Mouse (Mus musculus): ENCODE data around the gene Dhx15. TPM values are rescaled to one million over a fixed set of nuclear protein-coding genes. Genes with fewer than 3 reads are reported as not detected.
"Not testable (repeated sequence)": the region's sequence is repeated elsewhere in the genome, so short reads cannot be mapped to it uniquely, and the experiment has no call there.

Dhx15 gene
- polyA plus RNA-seq (2012; ENCODE audit: insufficient read depth, low replicate concordance), result 19.9 and 28.9 TPM in 2 replicates

GRCm38 (mm10) chr5:52190371-52191179, at the start of gene Dhx15:
Dhx15 (minus strand) TSS chr5:52190514.
- no peak for TF ChIP-seq FLI1 (IDR thresholded peaks at IDR 0.05; ENCODE audit: low read length)
- no peak for TF ChIP-seq GATA1 (IDR thresholded peaks at IDR 0.05; ENCODE audit: borderline replicate concordance, low read length)

GRCm38 (mm10) chr5:52238877-52239276, 48.6 kb upstream of the Dhx15 start:
- no peaks in the 10 kb centered on the region for H3K36me3 ChIP-seq (replicated peaks; ENCODE audit: low read length)
- H3K4me3 ChIP-seq (replicated peaks), result no peak overlapping the region
- TF ChIP-seq GATA1 (IDR thresholded peaks at IDR 0.05; ENCODE audit: borderline replicate concordance, low read length) (no peak), FLI1 (IDR thresholded peaks at IDR 0.05; ENCODE audit: low read length) (no peak)
- H3K4me1 ChIP-seq, result peaks cover 12% of the 10 kb centered on the region; the same call in 1 of the 2 replicates
- H3K9me3 ChIP-seq, result peaks cover 20% of the 10 kb centered on the region
- H3K27me3 ChIP-seq (replicated peaks), result no peaks in the 10 kb centered on the region

More at GRCm38 (mm10) chr5:52190371-52191179, at the start of gene Dhx15:
- H3K4me1 ChIP-seq, result peaks cover 51% of the 10 kb centered on the region
- H3K4me3 ChIP-seq (replicated peaks), result peak within 1 kb of the TSS; percentile 98
- H3K36me3 ChIP-seq (replicated peaks; ENCODE audit: low read length), result peaks cover 26% of the 10 kb centered on the region
- no peaks in the 10 kb centered on the region for H3K9me3 ChIP-seq
- no peaks in the 10 kb centered on the region for H3K27me3 ChIP-seq (replicated peaks)

- no peak for TF ChIP-seq GATA1 (IDR thresholded peaks at IDR 0.05; ENCODE audit: borderline replicate concordance, low read length)
- no peaks in the 10 kb centered on the region for H3K36me3 ChIP-seq (replicated peaks; ENCODE audit: low read length)
- H3K4me3 ChIP-seq (replicated peaks), result no peak overlapping the region
- H3K27me3 ChIP-seq (replicated peaks), result no peaks in the 10 kb centered on the region
- peaks cover 21% of the 10 kb centered on the region for H3K9me3 ChIP-seq
- H3K4me1 ChIP-seq, result peaks cover 12% of the 10 kb centered on the region; the same call in 1 of the 2 replicates
These were observed 47.8 kb upstream of the Dhx15 start for GRCm38 (mm10) chr5:52237956-52238735.

GRCm38 (mm10) chr5:52236585-52236984, 46.3 kb upstream of the Dhx15 start:
- not testable (repeated sequence) for H3K27me3 ChIP-seq (replicated peaks); H3K4me3 ChIP-seq (replicated peaks); H3K36me3 ChIP-seq (replicated peaks; ENCODE audit: low read length)
- H3K9me3 ChIP-seq, result peaks cover 24% of the 10 kb centered on the region
- peaks cover 12% of the 10 kb centered on the region; the same call in 1 of the 2 replicates for H3K4me1 ChIP-seq

- Histone ChIP-seq H3K9me3 (peaks cover 29% of the 10 kb centered on the region), H3K4me3 (replicated peaks) (no peak overlapping the region), H3K4me1 (peaks cover 12% of the 10 kb centered on the region; the same call in 1 of the 2 replicates), H3K27me3 (replicated peaks) (no peaks in the 10 kb centered on the region), H3K36me3 (replicated peaks; ENCODE audit: low read length) (no peaks in the 10 kb centered on the region)
- TF ChIP-seq FLI1 (IDR thresholded peaks at IDR 0.05; ENCODE audit: low read length) (no peak), GATA1 (IDR thresholded peaks at IDR 0.05; ENCODE audit: borderline replicate concordance, low read length) (no peak)
These were observed 44.3 kb upstream of the Dhx15 start for GRCm38 (mm10) chr5:52234570-52234969.

- peaks cover 29% of the 10 kb centered on the region for H3K9me3 ChIP-seq
- TF ChIP-seq FLI1 (IDR thresholded peaks at IDR 0.05; ENCODE audit: low read length), result no peak
- no peak for TF ChIP-seq GATA1 (IDR thresholded peaks at IDR 0.05; ENCODE audit: borderline replicate concordance, low read length)
- no peak overlapping the region for H3K4me3 ChIP-seq (replicated peaks)
- H3K27me3 ChIP-seq (replicated peaks), result no peaks in the 10 kb centered on the region
- H3K36me3 ChIP-seq (replicated peaks; ENCODE audit: low read length), result no peaks in the 10 kb centered on the region
- H3K4me1 ChIP-seq, result peaks cover 12% of the 10 kb centered on the region; the same call in 1 of the 2 replicates
These were observed 43.6 kb upstream of the Dhx15 start for GRCm38 (mm10) chr5:52233891-52234290.

- H3K4me3 ChIP-seq (replicated peaks), result no peak overlapping the region
- no peaks in the 10 kb centered on the region for H3K36me3 ChIP-seq (replicated peaks; ENCODE audit: low read length)
- no peak for TF ChIP-seq FLI1 (IDR thresholded peaks at IDR 0.05; ENCODE audit: low read length)
- TF ChIP-seq GATA1 (IDR thresholded peaks at IDR 0.05; ENCODE audit: borderline replicate concordance, low read length), result no peak
- peaks cover 33% of the 10 kb centered on the region for H3K9me3 ChIP-seq
- H3K27me3 ChIP-seq (replicated peaks), result no peaks in the 10 kb centered on the region
- H3K4me1 ChIP-seq, result peaks cover 2% of the 10 kb centered on the region; the same call in 1 of the 2 replicates
These were observed 42.3 kb upstream of the Dhx15 start for GRCm38 (mm10) chr5:52232611-52233010.

- no peaks in the 10 kb centered on the region for H3K4me1 ChIP-seq
- no peaks in the 10 kb centered on the region for H3K27me3 ChIP-seq (replicated peaks)
- H3K4me3 ChIP-seq (replicated peaks), result no peak overlapping the region
- TF ChIP-seq GATA1 (IDR thresholded peaks at IDR 0.05; ENCODE audit: borderline replicate concordance, low read length) (no peak), FLI1 (IDR thresholded peaks at IDR 0.05; ENCODE audit: low read length) (no peak)
- no peaks in the 10 kb centered on the region for H3K36me3 ChIP-seq (replicated peaks; ENCODE audit: low read length)
- H3K9me3 ChIP-seq, result peaks cover 33% of the 10 kb centered on the region
These were observed 41.9 kb upstream of the Dhx15 start for GRCm38 (mm10) chr5:52232199-52232598.

GRCm38 (mm10) chr5:52230466-52230865, 40.2 kb upstream of the Dhx15 start:
- Histone ChIP-seq H3K4me3 (replicated peaks) (peak overlapping the region; percentile 56), H3K9me3 (peaks cover 28% of the 10 kb centered on the region), H3K27me3 (replicated peaks) (no peaks in the 10 kb centered on the region), H3K36me3 (replicated peaks; ENCODE audit: low read length) (no peaks in the 10 kb centered on the region), H3K4me1 (no peaks in the 10 kb centered on the region)
- TF ChIP-seq FLI1 (IDR thresholded peaks at IDR 0.05; ENCODE audit: low read length) (no peak), GATA1 (IDR thresholded peaks at IDR 0.05; ENCODE audit: borderline replicate concordance, low read length) (no peak)

GRCm38 (mm10) chr5:52226677-52227076, 36.4 kb upstream of the Dhx15 start:
- Histone ChIP-seq H3K4me1 (no peaks in the 10 kb centered on the region), H3K4me3 (replicated peaks) (no peak overlapping the region), H3K36me3 (replicated peaks; ENCODE audit: low read length) (no peaks in the 10 kb centered on the region), H3K27me3 (replicated peaks) (no peaks in the 10 kb centered on the region), H3K9me3 (peaks cover 9% of the 10 kb centered on the region)
- no peak for TF ChIP-seq GATA1 (IDR thresholded peaks at IDR 0.05; ENCODE audit: borderline replicate concordance, low read length)
- TF ChIP-seq FLI1 (IDR thresholded peaks at IDR 0.05; ENCODE audit: low read length), result no peak
